Mouse (Mus musculus): ENCODE measurements at regions not wholly inside any gene's neighbourhood (a gene's known extent, or its start where the extent isn't known, plus 50 kb on each side); places are given as distances from the start of the nearest gene placed in this dataset.

GRCm38 (mm10) chr13:38721166-38721565, 62.3 kb upstream of the Eef1e1 start:
- TF ChIP-seq CTCF (IDR thresholded peaks at IDR 0.05; ENCODE audit: low read depth) (no peak), EP300 (IDR thresholded peaks at IDR 0.05; ENCODE audit: low read depth) (no peak)
